Comparison of ENCODE assay signal across 13 mouse cellular contexts in the genomic region with DNA sequence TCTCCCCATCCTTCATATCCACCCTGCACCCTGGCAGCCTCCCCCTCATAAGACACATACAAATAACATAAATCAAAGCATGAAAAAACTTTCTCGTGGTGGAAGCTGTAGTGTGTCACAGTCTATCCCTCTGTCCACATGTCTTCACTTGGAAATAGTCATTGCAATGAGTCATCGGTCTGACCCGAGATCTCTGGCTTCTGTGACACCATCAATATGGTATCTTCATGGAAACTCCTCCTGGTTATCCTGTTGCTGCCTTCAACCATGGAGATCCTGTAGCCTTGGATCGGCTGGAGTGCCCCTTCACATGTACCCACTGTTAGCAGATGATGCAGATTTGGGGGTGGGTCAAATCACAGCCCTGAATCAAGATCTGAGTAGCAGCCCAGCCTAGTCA.
"Had no signal": no experiment of that assay in that cellular context is flagged by ENCODE, and none has a peak within 500 bp of the region (broad histone marks: within the 10 kb centered on the region; RNA-seq: fewer than 3 reads in every experiment).

No protein-coding gene starts in this region.

- ATAC-seq: midbrain, embryonic 13.5 days; midbrain, embryonic 15.5 days had no signal

- H3K27ac ChIP-seq: midbrain, embryonic 13.5 days; midbrain, embryonic 15.5 days; neural tube, embryonic 12.5 days; stomach, embryonic 15.5 days had no signal

- H3K9ac ChIP-seq: lung, embryonic 14.5 days; midbrain, embryonic 13.5 days; midbrain, embryonic 15.5 days; neural tube, embryonic 12.5 days; stomach, embryonic 15.5 days had no signal

- H3K27me3 ChIP-seq: midbrain, embryonic 13.5 days; midbrain, embryonic 15.5 days; neural tube, embryonic 12.5 days; stomach, embryonic 15.5 days had no signal

- DNase-seq: lung, adult 18-20 months; lung, embryonic 14.5 days; lung, postnatal 10 days; lung, postnatal 4 days; right cerebral cortex, postnatal 14 days; thymus, adult 18-20 months; thymus, postnatal 14 days; thymus, postnatal 36 days had no signal

- H3K36me3 ChIP-seq: midbrain, embryonic 13.5 days; midbrain, embryonic 15.5 days; neural tube, embryonic 12.5 days; stomach, embryonic 15.5 days had no signal

- H3K4me1 ChIP-seq: midbrain, embryonic 13.5 days; midbrain, embryonic 15.5 days; neural tube, embryonic 12.5 days; stomach, embryonic 15.5 days had no signal

- H3K4me3 ChIP-seq: midbrain, embryonic 13.5 days; midbrain, embryonic 15.5 days; neural tube, embryonic 12.5 days; stomach, embryonic 15.5 days had no signal

- H3K4me2 ChIP-seq: lung, embryonic 14.5 days; midbrain, embryonic 11.5 days; midbrain, embryonic 13.5 days; midbrain, embryonic 15.5 days; neural tube, embryonic 12.5 days; stomach, embryonic 15.5 days had no signal

- H3K9me3 ChIP-seq: midbrain, embryonic 13.5 days; midbrain, embryonic 15.5 days; neural tube, embryonic 12.5 days; stomach, embryonic 15.5 days had no signal
